ENCODE assay signal across 12 mouse cellular contexts in the genomic region with DNA sequence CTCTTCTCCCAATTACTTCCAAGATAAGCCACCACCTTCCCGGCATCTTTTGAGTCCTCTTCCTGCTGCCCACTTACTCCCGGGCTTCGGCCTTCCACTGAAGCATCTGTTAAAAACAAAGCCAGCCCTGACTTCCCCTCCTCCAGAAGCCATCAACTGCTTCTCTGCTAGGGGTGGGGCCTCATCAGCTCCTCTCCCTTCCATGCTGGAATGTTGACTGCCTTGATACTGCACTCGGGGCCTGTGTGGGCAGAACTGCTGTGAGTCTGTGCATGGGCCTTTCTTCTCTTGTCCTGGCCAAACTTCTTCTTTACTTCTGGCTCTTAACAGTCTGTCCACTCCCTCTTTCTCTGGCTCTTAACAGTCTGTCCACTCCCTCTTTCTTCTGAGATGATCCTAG.
DNase-seq lines count a peak whose midpoint lies in the region; ATAC-seq and TF ChIP-seq lines count a peak whose summit lies in the region.
"Had no signal": no experiment of that assay in that cellular context is flagged by ENCODE, and none has a peak within 500 bp of the region (broad histone marks: within the 10 kb centered on the region; RNA-seq: fewer than 3 reads in every experiment).

No protein-coding gene starts in this region.

- no peak for TF ChIP-seq POLR2A in embryonic fibroblast, embryonic 13.5 days (IDR thresholded peaks at IDR 0.05; ENCODE audit: low read depth, low read length)

- no peaks in the 10 kb centered on the region for H3K27me3 ChIP-seq in heart, embryonic 11.5 days (ENCODE audit: control insufficient read depth, insufficient read depth, low read length)
- H3K27me3 ChIP-seq in stomach, embryonic 15.5 days (replicated peaks) = no peaks in the 10 kb centered on the region

- peak overlapping the region; percentile 24; the same call in 1 of the 2 replicates for H3K27ac ChIP-seq in heart, embryonic 11.5 days (ENCODE audit: low read depth, low read length)
- peak overlapping the region; percentile 94 for H3K27ac ChIP-seq in embryonic fibroblast, embryonic 13.5 days (ENCODE audit: insufficient read depth, low read length)
- H3K27ac ChIP-seq in stomach, embryonic 15.5 days = no peak overlapping the region
- H3K27ac ChIP-seq in gastrocnemius, adult 2 months = no peak overlapping the region

- DNase-seq in heart, postnatal 25 days (ENCODE audit: low spot score) = no peak
- DNase-seq in lung, postnatal 10 days = peak; percentile 41
- DNase-seq in lung, postnatal 36 days = no peak
- no peak for DNase-seq in urinary bladder, adult 18-20 months (ENCODE audit: low spot score in 2 of 2)
- no peak for DNase-seq in gastrocnemius, adult 2 months
- DNase-seq: adrenal gland, postnatal 25 days; cerebellum, postnatal 25 days; gastrocnemius, postnatal 25 days had no signal

- no peak for TF ChIP-seq CTCF in embryonic fibroblast, embryonic 13.5 days (IDR thresholded peaks at IDR 0.05; ENCODE audit: borderline replicate concordance, insufficient read depth, low read length)
- no peak for TF ChIP-seq CTCF in gastrocnemius, adult 2 months (IDR thresholded peaks at IDR 0.05)

- no peak overlapping the region for H3K4me3 ChIP-seq in heart, embryonic 11.5 days (ENCODE audit: low read depth, low read length)
- H3K4me3 ChIP-seq in embryonic fibroblast, embryonic 13.5 days (ENCODE audit: insufficient read depth, low read length) = no peak overlapping the region
- no peak overlapping the region for H3K4me3 ChIP-seq in stomach, embryonic 15.5 days (replicated peaks)
- no peak overlapping the region for H3K4me3 ChIP-seq in gastrocnemius, adult 2 months

- intact Hi-C loops in heart, postnatal 25 days (cut with DNase I) = no loop called here
- intact Hi-C loops in gastrocnemius, adult 2 months (cut with DNase I) = no loop called here

- H3K9ac ChIP-seq in heart, embryonic 11.5 days (ENCODE audit: low read depth, low read length) = no peak overlapping the region
- no peak overlapping the region for H3K9ac ChIP-seq in stomach, embryonic 15.5 days

- no peaks in the 10 kb centered on the region for H3K36me3 ChIP-seq in heart, embryonic 11.5 days (ENCODE audit: control insufficient read depth, insufficient read depth, low read length)
- H3K36me3 ChIP-seq in stomach, embryonic 15.5 days = 0 out of 2 replicates have a peak, but pooled peaks cover 3% of the 10 kb centered on the region

- H3K4me1 ChIP-seq in heart, embryonic 11.5 days (ENCODE audit: control insufficient read depth, insufficient read depth, low read length) = peaks cover 31% of the 10 kb centered on the region
- peaks cover 4% of the 10 kb centered on the region; the same call in 1 of the 2 replicates for H3K4me1 ChIP-seq in embryonic fibroblast, embryonic 13.5 days (ENCODE audit: control insufficient read depth, insufficient read depth, low read length)
- H3K4me1 ChIP-seq in stomach, embryonic 15.5 days = peaks cover 20% of the 10 kb centered on the region

- H3K4me2 ChIP-seq in heart, embryonic 11.5 days = peak overlapping the region; percentile 31; the same call in 1 of the 2 replicates
- H3K4me2 ChIP-seq in stomach, embryonic 15.5 days = no peak overlapping the region

- WGBS in heart, embryonic 11.5 days (ENCODE audit: insufficient replicate concordance) = 10% methylated on average over 4 of the region's 4 CpGs
- 7% methylated on average over 4 of the region's 4 CpGs for WGBS in stomach, embryonic 15.5 days

- H3K9me3 ChIP-seq in heart, embryonic 11.5 days (replicated peaks; ENCODE audit: control insufficient read depth, low read length) = no peaks in the 10 kb centered on the region
- H3K9me3 ChIP-seq in stomach, embryonic 15.5 days = no peaks in the 10 kb centered on the region

- ATAC-seq in heart, embryonic 11.5 days (replicated peaks; ENCODE audit: insufficient number of reproducible peaks, low FRiP score, low TSS enrichment) = peak; percentile 78
- peak; percentile 64; the same call in 1 of the 2 replicates for ATAC-seq in stomach, embryonic 15.5 days (ENCODE audit: insufficient read depth, low FRiP score, low read depth)
- ATAC-seq: CD4-positive, CD25-positive, alpha-beta regulatory T cell, adult 4 months had no signal

Comparison
In these comparisons a context has a peak if more than half of its experiments do, and no peak if none do; other contexts are left out.
1. H3K27ac ChIP-seq: peak in heart, embryonic 11.5 days (single experiment) and embryonic fibroblast, embryonic 13.5 days (single experiment); none in stomach, embryonic 15.5 days (single experiment) and gastrocnemius, adult 2 months (single experiment).